Mouse (Mus musculus) MEL (cell line): ENCODE results near the gene Ttll11. TPM values are rescaled to one million over a fixed set of nuclear protein-coding genes. Genes with fewer than 3 reads are reported as not detected.
A peak's percentile ranks its signal among the peaks of the same experiment; 100 is the strongest.

Experiments used
- DNase-seq: peaks from one replicate; pipeline ENCODE4 v3.0.0; 2011; ENCODE audit warnings: low read depth, low spot score
- H3K27ac ChIP-seq: 2 replicates; pipeline ENCODE4 v1.5.1; 2012; ENCODE audit warnings: low read depth, mild to moderate bottlenecking, control low read depth, low read length, moderate library complexity; ENCODE audit not compliant: control insufficient read depth
- H3K27me3 ChIP-seq, 2 experiments: fragments of 150-350 bp in 1 of 2; sonication (generic) in 1 of 2; 2 replicates each; pipeline ENCODE4 v1.6.1; 2012; ENCODE audit warnings: low read length in 2 of 2, mild to moderate bottlenecking in 2 of 2, improper control_type of control experiment in 1 of 2, moderate library complexity in 1 of 2; ENCODE audit not compliant: insufficient read depth in 2 of 2, control insufficient read depth in 1 of 2
- H3K36me3 ChIP-seq, 2 experiments: 2 replicates each; pipeline ENCODE4 v1.6.1; 2012 to 2014; ENCODE audit warnings: low read length in 2 of 2, improper control_type of control experiment in 1 of 2, inconsistent platforms in 1 of 2, mild to moderate bottlenecking in 1 of 2; ENCODE audit not compliant: insufficient read depth in 2 of 2, control insufficient read depth in 1 of 2
- H3K4me1 ChIP-seq, 2 experiments: fragments of 150-350 bp in 1 of 2; sonication (generic) in 1 of 2; 2 replicates each; pipeline ENCODE4 v1.6.1; 2012; ENCODE audit warnings: low read length in 2 of 2, improper control_type of control experiment in 1 of 2, mild to moderate bottlenecking in 1 of 2; ENCODE audit not compliant: insufficient read depth in 2 of 2, control insufficient read depth in 1 of 2
- H3K4me3 ChIP-seq, 2 experiments: fragments of 150-350 bp in 1 of 2; sonication (generic) in 1 of 2; 2 replicates each; pipeline ENCODE4 v1.5.1; 2012; ENCODE audit warnings: low read depth in 2 of 2, low read length in 2 of 2, mild to moderate bottlenecking in 2 of 2, moderate library complexity in 2 of 2, control low read depth in 1 of 2, improper control_type of control experiment in 1 of 2; ENCODE audit not compliant: control insufficient read depth in 1 of 2, insufficient read depth in 1 of 2
- H3K79me2 ChIP-seq: 2 replicates; pipeline ENCODE4 v1.6.1; 2012; ENCODE audit warnings: mild to moderate bottlenecking, low read length, moderate library complexity; ENCODE audit not compliant: control insufficient read depth, poor library complexity, insufficient read depth
- H3K9ac ChIP-seq: 2 replicates; pipeline ENCODE4 v1.6.1; 2012; ENCODE audit warnings: low read depth, mild to moderate bottlenecking, control low read depth, low read length, moderate library complexity; ENCODE audit not compliant: control insufficient read depth, poor library complexity, severe bottlenecking
- H3K9me3 ChIP-seq: fragments of 150-350 bp; sonication (generic); replicated peaks from 2 replicates; pipeline ENCODE4 v1.6.1; 2012; ENCODE audit warnings: mild to moderate bottlenecking, low read length, improper control_type of control experiment, moderate library complexity; ENCODE audit not compliant: insufficient read depth
- BHLHE40 ChIP-seq: IDR thresholded peaks from 2 replicates; pipeline ENCODE4 v1.6.1; 2012; ENCODE audit warnings: low read depth, mild to moderate bottlenecking, inconsistent platforms, low read length, improper control_type of control experiment, borderline replicate concordance
- CHD2 ChIP-seq: IDR thresholded peaks from 2 replicates; pipeline ENCODE4 v1.6.1; 2011; ENCODE audit warnings: low read length, improper control_type of control experiment
- CTCF ChIP-seq, 3 experiments: IDR thresholded peaks in 2 of 3; conservative IDR thresholded peaks in 1 of 3; 2 replicates each; pipeline ENCODE4 v1.5.1; 2011 to 2012; ENCODE audit warnings: low read length in 3 of 3, low read depth in 2 of 3, mild to moderate bottlenecking in 2 of 3, improper control_type of control experiment in 1 of 3, inconsistent platforms in 1 of 3, mixed read lengths in 1 of 3, moderate library complexity in 1 of 3; ENCODE audit not compliant: control insufficient read depth in 1 of 3, insufficient read depth in 1 of 3, poor library complexity in 1 of 3, severe bottlenecking in 1 of 3
- ELF1 ChIP-seq: IDR thresholded peaks from 2 replicates; pipeline ENCODE4 v1.6.1; 2014; ENCODE audit warnings: low read depth, mild to moderate bottlenecking, inconsistent platforms, low read length, improper control_type of control experiment, moderate library complexity
- ETS1 ChIP-seq: IDR thresholded peaks from 2 replicates; pipeline ENCODE4 v1.6.1; 2012; ENCODE audit warnings: low read depth, mild to moderate bottlenecking, inconsistent platforms, low read length, improper control_type of control experiment, moderate library complexity
- JUND ChIP-seq: IDR thresholded peaks from 2 replicates; pipeline ENCODE4 v1.6.1; 2011; ENCODE audit warnings: low read depth, mild to moderate bottlenecking, improper control_type of control experiment, low read length
- MAX ChIP-seq: IDR thresholded peaks from 2 replicates; pipeline ENCODE4 v1.6.1; 2011; ENCODE audit warnings: low read length, improper control_type of control experiment
- MEF2A ChIP-seq: IDR thresholded peaks from 2 replicates; pipeline ENCODE4 v1.6.1; 2014; ENCODE audit warnings: low read depth, mild to moderate bottlenecking, inconsistent platforms, low read length, improper control_type of control experiment; ENCODE audit not compliant: poor library complexity, insufficient replicate concordance, severe bottlenecking; ENCODE audit errors: extremely low read depth
- MYC ChIP-seq: IDR thresholded peaks from 2 replicates; pipeline ENCODE4 v1.6.1; 2011; ENCODE audit warnings: low read depth, mild to moderate bottlenecking, low read length, improper control_type of control experiment, moderate library complexity
- NRF1 ChIP-seq: IDR thresholded peaks from 2 replicates; pipeline ENCODE4 v1.6.1; 2014; ENCODE audit warnings: low read depth, mild to moderate bottlenecking, inconsistent platforms, low read length, improper control_type of control experiment, moderate library complexity; ENCODE audit not compliant: poor library complexity, insufficient read depth, severe bottlenecking
- POLR2AphosphoS2 ChIP-seq: IDR thresholded peaks from 2 replicates; pipeline ENCODE4 v1.6.1; 2011; ENCODE audit warnings: low read length, improper control_type of control experiment
- RAD21 ChIP-seq: IDR thresholded peaks from 2 replicates; pipeline ENCODE4 v1.6.1; 2011; ENCODE audit warnings: mild to moderate bottlenecking, low read depth, low read length, improper control_type of control experiment
- SIN3A ChIP-seq: IDR thresholded peaks from 2 replicates; pipeline ENCODE4 v1.6.1; 2012; ENCODE audit warnings: low read length, improper control_type of control experiment, inconsistent platforms
- SMC3 ChIP-seq: IDR thresholded peaks from 2 replicates; pipeline ENCODE4 v1.6.1; 2011; ENCODE audit warnings: low read depth, low read length, improper control_type of control experiment
- TBP ChIP-seq: IDR thresholded peaks from 2 replicates; pipeline ENCODE4 v1.8.0; 2011; ENCODE audit warnings: low read depth, low read length, improper control_type of control experiment
- UBTF ChIP-seq: IDR thresholded peaks from 2 replicates; pipeline ENCODE4 v1.6.1; 2012; ENCODE audit warnings: low read depth, mild to moderate bottlenecking, inconsistent platforms, low read length, improper control_type of control experiment, moderate library complexity, borderline replicate concordance; ENCODE audit not compliant: insufficient read depth
- USF2 ChIP-seq, 2 experiments: IDR thresholded peaks; 2 replicates each; pipeline ENCODE4 v1.6.1; 2011 to 2012; ENCODE audit warnings: improper control_type of control experiment in 2 of 2, low read length in 2 of 2, borderline replicate concordance in 1 of 2, inconsistent platforms in 1 of 2, low read depth in 1 of 2, mild to moderate bottlenecking in 1 of 2; ENCODE audit not compliant: insufficient read depth in 1 of 2
- ZC3H11A ChIP-seq: IDR thresholded peaks from 2 replicates; pipeline ENCODE4 v1.6.1; 2012; ENCODE audit warnings: low read depth, mild to moderate bottlenecking, inconsistent platforms, low read length, improper control_type of control experiment
- ZMIZ1 ChIP-seq: IDR thresholded peaks from 2 replicates; pipeline ENCODE4 v1.6.1; 2012; ENCODE audit warnings: low read depth, mild to moderate bottlenecking, inconsistent platforms, low read length, improper control_type of control experiment, moderate library complexity
- polyA plus RNA-seq, 2 experiments: library from polyadenylated mRNA; stranded (reverse) in 1 of 2; unstranded in 1 of 2; fragments of >175 nt in 1 of 2; fragments of >200 nt in 1 of 2; gene quantifications; 2 replicates each; pipeline versions ENCODE4 v1.2.1 to v1.2.4; 2012; ENCODE audit warnings: low replicate concordance in 2 of 2, low read depth in 1 of 2; ENCODE audit not compliant: insufficient read length in 2 of 2, insufficient read depth in 1 of 2, missing spikeins in 1 of 2
- total RNA-seq: library from RNA; depleted of rRNA; stranded (reverse); fragments of 300-350 nt; gene quantifications from 2 replicates; pipeline ENCODE4 v1.2.3, GENCODE M21; 2012

Ttll11 gene
- total and polyA plus RNA-seq, 3 experiments = 1.2 to 2.5 TPM; not detected in 1

- no peaks in the 10 kb centered on the region for H3K36me3 ChIP-seq
- H3K27me3 ChIP-seq = no peaks in the 10 kb centered on the region
- no peak for DNase-seq
- no peaks in the 10 kb centered on the region for H3K4me1 ChIP-seq
- TF ChIP-seq UBTF = no peak
- no peaks in the 10 kb centered on the region for H3K9me3 ChIP-seq
- no peaks in the 10 kb centered on the region for H3K79me2 ChIP-seq
- no peak overlapping the region for H3K27ac ChIP-seq
- no peak overlapping the region for H3K9ac ChIP-seq
- no peak overlapping the region for H3K4me3 ChIP-seq
Observed at GRCm38 (mm10) chr2:35933116-35933515, 46.6 kb downstream of the Ttll11 start.

GRCm38 (mm10) chr2:35931619-35932018 lies 48.1 kb downstream of the Ttll11 start:
- H3K4me3 ChIP-seq = no peak overlapping the region
- H3K27me3 ChIP-seq = no peaks in the 10 kb centered on the region
- H3K9ac ChIP-seq = no peak overlapping the region
- H3K79me2 ChIP-seq = no peaks in the 10 kb centered on the region
- no peak overlapping the region for H3K27ac ChIP-seq
- H3K4me1 ChIP-seq = no peaks in the 10 kb centered on the region
- peak; percentile 52 for DNase-seq
- H3K9me3 ChIP-seq = no peaks in the 10 kb centered on the region
- TF ChIP-seq ZC3H11A (peak; percentile 26; the same call in 1 of the 2 replicates), RAD21 (peak; percentile 25), SMC3 (peak; percentile 67), MYC (peak; percentile 61; the same call in 1 of the 2 replicates), MAX (peak; percentile 39; the same call in 1 of the 2 replicates), JUND (no peak), ETS1 (no peak), CTCF (IDR thresholded peaks at IDR 0.05 in 2 of 3, conservative IDR thresholded peaks at IDR 0.05 in 1 of 3; ENCODE audit: control insufficient read depth in 1 of 3, insufficient read depth in 1 of 3, low read depth in 2 of 3, low read length in 3 of 3, poor library complexity in 1 of 3, severe bottlenecking in 1 of 3) (peak; percentile 41 to 72 (median 64))
- no peaks in the 10 kb centered on the region for H3K36me3 ChIP-seq

GRCm38 (mm10) chr2:35930498-35931149 lies 49.1 kb downstream of the Ttll11 start:
- no peaks in the 10 kb centered on the region for H3K27me3 ChIP-seq
- H3K36me3 ChIP-seq = no peaks in the 10 kb centered on the region
- peak; percentile 74 for DNase-seq
- H3K9me3 ChIP-seq = no peaks in the 10 kb centered on the region
- H3K27ac ChIP-seq = no peak overlapping the region
- no peak overlapping the region for H3K9ac ChIP-seq
- H3K4me3 ChIP-seq = no peak overlapping the region
- TF ChIP-seq SIN3A (no peak), MEF2A (no peak), JUND (no peak), POLR2AphosphoS2 (no peak), ZC3H11A (peak; percentile 87), UBTF (no peak), ZMIZ1 (no peak), NRF1 (no peak), ELF1 (no peak), USF2 (IDR thresholded peaks at IDR 0.05; ENCODE audit: borderline replicate concordance in 1 of 2, insufficient read depth in 1 of 2, low read depth in 1 of 2, low read length in 2 of 2) (no peak), CHD2 (no peak), SMC3 (peak; percentile 93), RAD21 (peak; percentile 92), CTCF (IDR thresholded peaks at IDR 0.05 in 2 of 3, conservative IDR thresholded peaks at IDR 0.05 in 1 of 3; ENCODE audit: control insufficient read depth in 1 of 3, insufficient read depth in 1 of 3, low read depth in 2 of 3, low read length in 3 of 3, poor library complexity in 1 of 3, severe bottlenecking in 1 of 3) (peak; percentile 68 to 97 (median 92)), BHLHE40 (no peak), TBP (no peak)
- H3K4me1 ChIP-seq = no peaks in the 10 kb centered on the region
- no peaks in the 10 kb centered on the region for H3K79me2 ChIP-seq
